Mouse (Mus musculus): ENCODE results near the gene Syt13. TPM values are rescaled to one million over a fixed set of nuclear protein-coding genes. Genes with fewer than 3 reads are reported as not detected.

Gene Syt13
- polyA plus RNA-seq, 1 experiment from 2014 or later: 6.2 TPM

GRCm38 (mm10) chr2:92967032-92967838, 52.3 kb downstream of the Syt13 start:
- Histone ChIP-seq H3K4me3 (replicated peaks) (no peak overlapping the region), H3K36me3 (peaks cover 17% of the 10 kb centered on the region), H3K9me3 (replicated peaks) (no peaks in the 10 kb centered on the region; the same call in 1 of the 2 replicates), H3K9ac (no peak overlapping the region), H3K27me3 (no peaks in the 10 kb centered on the region), H3K4me1 (peaks cover 17% of the 10 kb centered on the region), H3K27ac (replicated peaks) (peak overlapping the region; percentile 65), H3K4me2 (replicated peaks) (0 out of 2 replicates have a peak overlapping the region, but pooled peaks have one; percentile 2)
- peak; percentile 49 for ATAC-seq (ENCODE audit: insufficient number of reproducible peaks, low FRiP score, low TSS enrichment, low read depth)
- WGBS: 25% methylated on average over 10 of the region's 10 CpGs

- H3K9me3 ChIP-seq (replicated peaks): no peaks in the 10 kb centered on the region; the same call in 1 of the 2 replicates
- no peak overlapping the region for H3K4me3 ChIP-seq (replicated peaks)
- H3K9ac ChIP-seq: no peak overlapping the region
- ATAC-seq (ENCODE audit: insufficient number of reproducible peaks, low FRiP score, low TSS enrichment, low read depth): no peak
- 52% methylated on average over 4 of the region's 4 CpGs for WGBS
- H3K36me3 ChIP-seq: peaks cover 23% of the 10 kb centered on the region
- 0 out of 2 replicates have a peak overlapping the region, but pooled peaks have one; percentile 2 for H3K4me2 ChIP-seq (replicated peaks)
- peaks cover 17% of the 10 kb centered on the region for H3K4me1 ChIP-seq
- H3K27me3 ChIP-seq: no peaks in the 10 kb centered on the region
- peak overlapping the region; percentile 65 for H3K27ac ChIP-seq (replicated peaks)
Measured at GRCm38 (mm10) chr2:92967839-92968166, 52.9 kb downstream of the Syt13 start.

- H3K4me1 ChIP-seq: peaks cover 17% of the 10 kb centered on the region
- H3K4me2 ChIP-seq (replicated peaks): no peak overlapping the region
- H3K4me3 ChIP-seq (replicated peaks): no peak overlapping the region
- no peaks in the 10 kb centered on the region for H3K9me3 ChIP-seq (replicated peaks)
- H3K36me3 ChIP-seq: peaks cover 54% of the 10 kb centered on the region
- H3K27me3 ChIP-seq: no peaks in the 10 kb centered on the region
- H3K27ac ChIP-seq (replicated peaks): no peak overlapping the region
- H3K9ac ChIP-seq: no peak overlapping the region
- WGBS: 81% methylated on average over 9 of the region's 9 CpGs
- ATAC-seq (ENCODE audit: insufficient number of reproducible peaks, low FRiP score, low TSS enrichment, low read depth): no peak
Measured at GRCm38 (mm10) chr2:92971069-92971468, 56.2 kb downstream of the Syt13 start.

GRCm38 (mm10) chr2:92971536-92971935, 56.6 kb downstream of the Syt13 start:
- H3K36me3 ChIP-seq: peaks cover 59% of the 10 kb centered on the region
- H3K27ac ChIP-seq (replicated peaks): no peak overlapping the region
- no peaks in the 10 kb centered on the region for H3K9me3 ChIP-seq (replicated peaks)
- no peak overlapping the region for H3K4me2 ChIP-seq (replicated peaks)
- no peak overlapping the region for H3K9ac ChIP-seq
- no peak overlapping the region for H3K4me3 ChIP-seq (replicated peaks)
- 92% methylated on average over 8 of the region's 8 CpGs for WGBS
- ATAC-seq (ENCODE audit: insufficient number of reproducible peaks, low FRiP score, low TSS enrichment, low read depth): no peak
- H3K27me3 ChIP-seq: no peaks in the 10 kb centered on the region
- peaks cover 17% of the 10 kb centered on the region for H3K4me1 ChIP-seq

GRCm38 (mm10) chr2:92972071-92972470, 57.2 kb downstream of the Syt13 start:
- Histone ChIP-seq H3K4me3 (replicated peaks) (no peak overlapping the region), H3K27me3 (no peaks in the 10 kb centered on the region), H3K9ac (no peak overlapping the region), H3K27ac (replicated peaks) (no peak overlapping the region), H3K4me1 (peaks cover 20% of the 10 kb centered on the region), H3K36me3 (peaks cover 64% of the 10 kb centered on the region), H3K9me3 (replicated peaks) (no peaks in the 10 kb centered on the region), H3K4me2 (replicated peaks) (no peak overlapping the region)
- ATAC-seq (ENCODE audit: insufficient number of reproducible peaks, low FRiP score, low TSS enrichment, low read depth): no peak
- 89% methylated on average over 17 of the region's 17 CpGs for WGBS

- 93% methylated on average over 20 of the region's 20 CpGs for WGBS
- no peak overlapping the region for H3K4me3 ChIP-seq (replicated peaks)
- H3K4me2 ChIP-seq (replicated peaks): no peak overlapping the region
- H3K9me3 ChIP-seq (replicated peaks): no peaks in the 10 kb centered on the region
- no peak overlapping the region for H3K27ac ChIP-seq (replicated peaks)
- peaks cover 74% of the 10 kb centered on the region for H3K36me3 ChIP-seq
- 0 out of 2 replicates have a peak, but pooled peaks cover 4% of the 10 kb centered on the region for H3K4me1 ChIP-seq
- no peaks in the 10 kb centered on the region for H3K27me3 ChIP-seq
- no peak for ATAC-seq (ENCODE audit: insufficient number of reproducible peaks, low FRiP score, low TSS enrichment, low read depth)
- no peak overlapping the region for H3K9ac ChIP-seq
Measured at GRCm38 (mm10) chr2:92973646-92974045, 58.7 kb downstream of the Syt13 start.

- Histone ChIP-seq H3K9me3 (replicated peaks) (no peaks in the 10 kb centered on the region), H3K4me3 (replicated peaks) (no peak overlapping the region), H3K9ac (no peak overlapping the region), H3K4me2 (replicated peaks) (no peak overlapping the region), H3K27ac (replicated peaks) (no peak overlapping the region), H3K36me3 (peaks cover 83% of the 10 kb centered on the region), H3K4me1 (0 out of 2 replicates have a peak, but pooled peaks cover 4% of the 10 kb centered on the region), H3K27me3 (no peaks in the 10 kb centered on the region)
- 74% methylated on average over 14 of the region's 14 CpGs for WGBS
- peak; percentile 56; the same call in 1 of the 2 replicates for ATAC-seq (ENCODE audit: insufficient number of reproducible peaks, low FRiP score, low TSS enrichment, low read depth)
Measured at GRCm38 (mm10) chr2:92975031-92975790, 60.3 kb downstream of the Syt13 start.

GRCm38 (mm10) chr2:92980165-92980564, 65.3 kb downstream of the Syt13 start:
- no peak overlapping the region for H3K9ac ChIP-seq
- no peak overlapping the region for H3K4me2 ChIP-seq (replicated peaks)
- no peak for ATAC-seq (ENCODE audit: insufficient number of reproducible peaks, low FRiP score, low TSS enrichment, low read depth)
- no peaks in the 10 kb centered on the region for H3K27me3 ChIP-seq
- peaks cover 51% of the 10 kb centered on the region for H3K36me3 ChIP-seq
- no peak overlapping the region for H3K4me3 ChIP-seq (replicated peaks)
- no peak overlapping the region for H3K27ac ChIP-seq (replicated peaks)
- 87% methylated on average over 10 of the region's 10 CpGs for WGBS
- peaks cover 11% of the 10 kb centered on the region for H3K4me1 ChIP-seq
- H3K9me3 ChIP-seq (replicated peaks): no peaks in the 10 kb centered on the region

- Histone ChIP-seq H3K36me3 (peaks cover 40% of the 10 kb centered on the region), H3K27ac (replicated peaks) (peak overlapping the region; percentile 28; the same call in 1 of the 2 replicates), H3K4me2 (replicated peaks) (no peak overlapping the region), H3K4me1 (peaks cover 11% of the 10 kb centered on the region), H3K9ac (no peak overlapping the region), H3K27me3 (no peaks in the 10 kb centered on the region), H3K4me3 (replicated peaks) (no peak overlapping the region), H3K9me3 (replicated peaks) (no peaks in the 10 kb centered on the region)
- no peak for ATAC-seq (ENCODE audit: insufficient number of reproducible peaks, low FRiP score, low TSS enrichment, low read depth)
- WGBS: 38% methylated on average over 8 of the region's 8 CpGs
Measured at GRCm38 (mm10) chr2:92982591-92983272, 67.8 kb downstream of the Syt13 start.

- no peaks in the 10 kb centered on the region for H3K9me3 ChIP-seq (replicated peaks)
- H3K27ac ChIP-seq (replicated peaks): peak overlapping the region; percentile 28; the same call in 1 of the 2 replicates
- 76% methylated on average over 4 of the region's 4 CpGs for WGBS
- H3K36me3 ChIP-seq: peaks cover 38% of the 10 kb centered on the region
- no peak overlapping the region for H3K4me2 ChIP-seq (replicated peaks)
- no peak overlapping the region for H3K4me3 ChIP-seq (replicated peaks)
- H3K4me1 ChIP-seq: peaks cover 16% of the 10 kb centered on the region
- H3K27me3 ChIP-seq: no peaks in the 10 kb centered on the region
- ATAC-seq (ENCODE audit: insufficient number of reproducible peaks, low FRiP score, low TSS enrichment, low read depth): no peak
- no peak overlapping the region for H3K9ac ChIP-seq
Measured at GRCm38 (mm10) chr2:92983273-92983620, 68.3 kb downstream of the Syt13 start.

Data from embryonic facial prominence, embryonic 15.5 days (tissue).